Mouse (Mus musculus) kidney, adult 2 months (tissue): ENCODE measurements at regions not wholly inside any gene's neighbourhood (a gene's known extent, or its start where the extent isn't known, plus 50 kb on each side); places are given as distances from the start of the nearest gene placed in this dataset.

ENCODE experiments used
- CTCF ChIP-seq: fragments of 200-500 bp; conservative IDR thresholded peaks from 2 replicates; pipeline ENCODE4 v1.5.1; 2011; ENCODE audit warnings: low read depth, mild to moderate bottlenecking, control low read depth, low read length, moderate library complexity, mixed read lengths; ENCODE audit not compliant: insufficient read depth, insufficient read length
- POLR2A ChIP-seq: fragments of 200-500 bp; IDR thresholded peaks from one replicate; pipeline ENCODE4 v1.6.1; 2011; ENCODE audit warnings: low read depth, low read length, control low read depth

- TF ChIP-seq CTCF (no peak), POLR2A (no peak)
Observed at GRCm38 (mm10) chr12:77045956-77046355, 84.0 kb upstream of the Max start.
